Mouse (Mus musculus) granulocyte monocyte progenitor cell, adult 5-6 weeks (primary cell): ENCODE data around the gene Cdc42ep3. TPM values are rescaled to one million over a fixed set of nuclear protein-coding genes. Genes with fewer than 3 reads are reported as not detected.
A peak's percentile ranks its signal among the peaks of the same experiment; 100 is the strongest.

Experiments used
- ATAC-seq: replicated peaks from 2 replicates; pipeline ENCODE4 v1.8.0; 2016; ENCODE audit warnings: mild to moderate bottlenecking, moderate TSS enrichment, inconsistent platforms; ENCODE audit not compliant: poor library complexity, severe bottlenecking
- total RNA-seq, 2 experiments: library from RNA; stranded (forward) in 1 of 2; stranded (reverse) in 1 of 2; fragments of 200-712, 200-1000 nt in 1 of 2; fragments of >200 nt in 1 of 2; fragmentation: Nextera tagmentation in 1 of 2; gene quantifications; 2 replicates each; pipeline ENCODE4 v1.2.3; 2014 to 2017

Gene Cdc42ep3
- total RNA-seq, 2 experiments from 2014 or later: 38.1 to 80.7 TPM

GRCm38 (mm10) chr17:79298968-79299367 is 55.9 kb downstream of the Cdc42ep3 start:
- peak; percentile 70 for ATAC-seq

- ATAC-seq: peak; percentile 16; the same call in 1 of the 2 replicates
Observed at GRCm38 (mm10) chr17:79295926-79296325, 59.0 kb downstream of the Cdc42ep3 start.

GRCm38 (mm10) chr17:79291672-79292071 is 63.2 kb downstream of the Cdc42ep3 start:
- ATAC-seq: peak; percentile 76

GRCm38 (mm10) chr17:79290697-79291096 is 64.2 kb downstream of the Cdc42ep3 start:
- 0 out of 2 replicates have a peak, but pooled peaks have one; percentile 33 for ATAC-seq

GRCm38 (mm10) chr17:79287302-79287701 is 67.6 kb downstream of the Cdc42ep3 start:
- ATAC-seq: no peak

- no peak for ATAC-seq
Observed at GRCm38 (mm10) chr17:79285030-79285601, 69.8 kb downstream of the Cdc42ep3 start.
